In genomic region chr9:24937731-24938130, GRCm38 (mm10) we compare ENCODE assay signal across 8 mouse cellular contexts.
A peak's percentile ranks its signal among the peaks of the same experiment; 100 is the strongest.
DNase-seq lines count a peak whose midpoint lies in the region; ATAC-seq and TF ChIP-seq lines count a peak whose summit lies in the region.

No protein-coding gene starts in this region.

- no peaks in the 10 kb centered on the region for H3K4me1 ChIP-seq in ES-Bruce4 (ENCODE audit: control insufficient read depth, insufficient read depth, low read length)

- ATAC-seq in monocyte, adult 5-6 weeks (replicated peaks; ENCODE audit: insufficient number of reproducible peaks, low FRiP score, low TSS enrichment, poor library complexity, severe bottlenecking), result no peak

- H3K36me3 ChIP-seq in ES-Bruce4 (ENCODE audit: control insufficient read depth, insufficient read depth, low read length, poor library complexity, severe bottlenecking), result no peaks in the 10 kb centered on the region

- intact Hi-C loops in left cerebral cortex, adult 2 months (cut with DNase I), result no loop called here
- intact Hi-C loops in left cerebral cortex, postnatal 10 days (cut with DNase I), result no loop called here

- peak; percentile 22 for TF ChIP-seq CTCF in left cerebral cortex, adult 2 months (IDR thresholded peaks at IDR 0.05)
- TF ChIP-seq CTCF in ES-Bruce4 (IDR thresholded peaks at IDR 0.05; ENCODE audit: low read depth, low read length), result peak; percentile 69

- DNase-seq in left cerebral cortex, adult 2 months (ENCODE audit: extremely low spot score in 1 of 2, low spot score in 2 of 2), result no peak
- no peak for DNase-seq in left cerebral cortex, postnatal 10 days (ENCODE audit: extremely low spot score in 1 of 2, low spot score in 2 of 2)
- peak; percentile 51 for DNase-seq in adrenal gland, postnatal 10 days
- DNase-seq in kidney, postnatal 4 days, result peak; percentile 16 to 33
- DNase-seq in spleen, postnatal 10 days (ENCODE audit: low spot score in 2 of 2), result no peak
- no peak for DNase-seq in left cerebral cortex, adult 18-20 months (ENCODE audit: low spot score in 2 of 2)

- H3K9ac ChIP-seq in ES-Bruce4 (ENCODE audit: low read depth, poor library complexity, severe bottlenecking), result no peak overlapping the region

- no peak for TF ChIP-seq EP300 in ES-Bruce4 (IDR thresholded peaks at IDR 0.05; ENCODE audit: insufficient read depth, low read depth, low read length)

- no peaks in the 10 kb centered on the region for H3K27me3 ChIP-seq in ES-Bruce4 (ENCODE audit: control insufficient read depth, insufficient read depth, low read length, poor library complexity, severe bottlenecking)

- no peak overlapping the region for H3K4me3 ChIP-seq in left cerebral cortex, adult 2 months
- H3K4me3 ChIP-seq in ES-Bruce4 (ENCODE audit: low read depth, low read length), result no peak overlapping the region

- no peak overlapping the region for H3K27ac ChIP-seq in left cerebral cortex, adult 2 months
- H3K27ac ChIP-seq in ES-Bruce4 (ENCODE audit: insufficient read depth, low read length), result no peak overlapping the region

- TF ChIP-seq POLR2A in ES-Bruce4 (IDR thresholded peaks at IDR 0.05; ENCODE audit: insufficient read depth, low read length), result no peak

- H3K9me3 ChIP-seq in ES-Bruce4 (replicated peaks; ENCODE audit: control insufficient read depth, insufficient read depth, low read length, poor library complexity, severe bottlenecking), result no peaks in the 10 kb centered on the region

Comparison
In these comparisons a context has a peak if more than half of its experiments do, and no peak if none do; other contexts are left out.
1. DNase-seq: peak in adrenal gland, postnatal 10 days (single experiment) and kidney, postnatal 4 days (2 of 2); none in left cerebral cortex, adult 2 months (0 of 2), left cerebral cortex, postnatal 10 days (0 of 2), spleen, postnatal 10 days (0 of 2) and left cerebral cortex, adult 18-20 months (0 of 2).